Mouse (Mus musculus) ES-E14 (cell line): ENCODE results near the gene Map4k5.

ENCODE experiments used
- CHD2 ChIP-seq: IDR thresholded peaks from 2 replicates; pipeline ENCODE4 v1.6.1; 2014; ENCODE audit warnings: mild to moderate bottlenecking, low read depth, low read length, inconsistent platforms
- MAFK ChIP-seq: IDR thresholded peaks from 2 replicates; pipeline ENCODE4 v1.6.1; 2014; ENCODE audit warnings: mild to moderate bottlenecking, low read depth, low read length, inconsistent platforms; ENCODE audit not compliant: insufficient read depth
- ZNF384 ChIP-seq: IDR thresholded peaks from 2 replicates; pipeline ENCODE4 v1.6.1; 2012; ENCODE audit warnings: low read depth, low read length, inconsistent platforms

- TF ChIP-seq MAFK (no peak), CHD2 (no peak), ZNF384 (no peak)
These were observed 21.4 kb downstream of the Map4k5 start for GRCm38 (mm10) chr12:69871632-69872031.
